Comparison of ENCODE assay signal across 13 mouse cellular contexts in the genomic region with DNA sequence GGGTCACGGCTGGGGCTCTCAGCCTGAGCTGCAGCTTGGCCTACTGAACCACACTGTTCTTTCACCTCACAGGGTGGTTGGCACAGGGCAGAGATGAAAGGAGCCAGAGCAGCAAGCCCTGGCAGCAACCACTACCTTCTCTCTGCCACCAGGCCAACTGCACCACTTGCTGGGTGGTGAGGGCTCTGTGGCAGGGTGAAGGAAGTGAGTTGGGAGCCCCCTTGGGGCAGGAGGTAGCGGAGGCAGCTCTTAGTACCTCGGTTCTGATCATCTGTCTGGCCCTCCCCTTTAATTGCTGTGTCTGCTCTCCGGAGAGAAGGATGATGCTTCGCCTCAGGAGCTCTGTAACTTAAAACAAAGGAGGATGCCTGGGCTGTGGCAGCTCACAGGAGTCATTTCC. TPM values are rescaled to one million over a fixed set of nuclear protein-coding genes. Genes with fewer than 3 reads are reported as not detected.
DNase-seq lines count a peak whose midpoint lies in the region; ATAC-seq and TF ChIP-seq lines count a peak whose summit lies in the region.
"Had no signal": no experiment of that assay in that cellular context is flagged by ENCODE, and none has a peak within 500 bp of the region (broad histone marks: within the 10 kb centered on the region; RNA-seq: fewer than 3 reads in every experiment).

No protein-coding gene starts in this region.

- no peaks in the 10 kb centered on the region for H3K36me3 ChIP-seq in liver, postnatal 0 days (replicated peaks; ENCODE audit: insufficient read depth, low read length)
- no peaks in the 10 kb centered on the region for H3K36me3 ChIP-seq in liver, embryonic 12.5 days
- no peaks in the 10 kb centered on the region for H3K36me3 ChIP-seq in midbrain, embryonic 16.5 days (ENCODE audit: control insufficient read depth, insufficient read depth, low read length)
- H3K36me3 ChIP-seq: embryonic facial prominence, embryonic 13.5 days had no signal

- H3K9me3 ChIP-seq in liver, postnatal 0 days (ENCODE audit: low read length), result no peaks in the 10 kb centered on the region
- no peaks in the 10 kb centered on the region for H3K9me3 ChIP-seq in liver, embryonic 12.5 days (replicated peaks)
- no peaks in the 10 kb centered on the region for H3K9me3 ChIP-seq in midbrain, embryonic 16.5 days (replicated peaks; ENCODE audit: control insufficient read depth, low read length, poor library complexity, severe bottlenecking)
- H3K9me3 ChIP-seq: embryonic facial prominence, embryonic 13.5 days had no signal

- intact Hi-C loops in heart, postnatal 10 days (cut with DNase I), result loop anchor here (10.0 kb wide), 1 partner anchor 1454 kb away; no protein-coding TSS in a partner anchor

- H3K4me1 ChIP-seq in liver, postnatal 0 days (ENCODE audit: insufficient read depth), result peaks cover 7% of the 10 kb centered on the region; the same call in 1 of the 2 replicates
- no peaks in the 10 kb centered on the region for H3K4me1 ChIP-seq in liver, embryonic 12.5 days
- peaks cover 9% of the 10 kb centered on the region for H3K4me1 ChIP-seq in midbrain, embryonic 16.5 days (ENCODE audit: control insufficient read depth, insufficient read depth, low read length)

- no peak overlapping the region for H3K4me3 ChIP-seq in liver, postnatal 0 days (ENCODE audit: low read depth, low read length)
- no peak overlapping the region for H3K4me3 ChIP-seq in liver, embryonic 12.5 days
- no peak overlapping the region for H3K4me3 ChIP-seq in midbrain, embryonic 16.5 days (ENCODE audit: low read depth, low read length)
- H3K4me3 ChIP-seq: embryonic facial prominence, embryonic 13.5 days; myocyte had no signal

- DNase-seq in embryo, embryonic 11 days, result peak; percentile 18
- DNase-seq in embryo, embryonic 10 days (ENCODE audit: low spot score), result no peak
- no peak for DNase-seq in liver, postnatal 0 days
- no peak for DNase-seq in adrenal gland, postnatal 4 days (ENCODE audit: low spot score in 2 of 2)
- DNase-seq in heart, postnatal 10 days, result no peak
- DNase-seq: heart, postnatal 4 days; right cerebral cortex, postnatal 4 days had no signal

- WGBS in liver, postnatal 0 days (ENCODE audit: insufficient replicate concordance), result 23% methylated on average over 5 of the region's 5 CpGs
- WGBS in liver, embryonic 12.5 days (ENCODE audit: insufficient replicate concordance), result 18% methylated on average over 5 of the region's 5 CpGs
- 30% methylated on average over 5 of the region's 5 CpGs for WGBS in midbrain, embryonic 16.5 days

- no peak for ATAC-seq in liver, postnatal 0 days
- ATAC-seq in liver, embryonic 12.5 days, result no peak
- ATAC-seq in granulocyte monocyte progenitor cell, adult 5-6 weeks (replicated peaks; ENCODE audit: poor library complexity, severe bottlenecking), result peak; percentile 16; the same call in 1 of the 2 replicates
- ATAC-seq in midbrain, embryonic 16.5 days, result peak; percentile 33; the same call in 1 of the 2 replicates
- ATAC-seq: lung, postnatal 0 days had no signal

- peaks cover 39% of the 10 kb centered on the region for H3K27me3 ChIP-seq in liver, postnatal 0 days (ENCODE audit: insufficient read depth, low read length)
- peaks cover 58% of the 10 kb centered on the region for H3K27me3 ChIP-seq in liver, embryonic 12.5 days (replicated peaks)
- H3K27me3 ChIP-seq in midbrain, embryonic 16.5 days (ENCODE audit: control insufficient read depth, insufficient read depth, low read depth, low read length), result no peaks in the 10 kb centered on the region

- peak; percentile 21; the same call in 1 of the 2 replicates for TF ChIP-seq CTCF in liver, postnatal 0 days (IDR thresholded peaks at IDR 0.05; ENCODE audit: low read depth)

- no peak overlapping the region for H3K27ac ChIP-seq in liver, postnatal 0 days (ENCODE audit: low read depth)
- no peak overlapping the region for H3K27ac ChIP-seq in liver, embryonic 12.5 days
- H3K27ac ChIP-seq in midbrain, embryonic 16.5 days (ENCODE audit: low read length), result no peak overlapping the region
- H3K27ac ChIP-seq: embryonic facial prominence, embryonic 13.5 days had no signal

- no peak overlapping the region for H3K9ac ChIP-seq in liver, postnatal 0 days (replicated peaks)
- no peak overlapping the region for H3K9ac ChIP-seq in liver, embryonic 12.5 days
- H3K9ac ChIP-seq in midbrain, embryonic 16.5 days (ENCODE audit: low read depth, low read length), result no peak overlapping the region
- H3K9ac ChIP-seq: embryonic facial prominence, embryonic 13.5 days had no signal

- no peak for TF ChIP-seq EP300 in liver, postnatal 0 days (IDR thresholded peaks at IDR 0.05; ENCODE audit: low read depth)

- no peak overlapping the region for H3K4me2 ChIP-seq in liver, postnatal 0 days (ENCODE audit: low read depth, low read length)
- no peak overlapping the region for H3K4me2 ChIP-seq in liver, embryonic 12.5 days
- H3K4me2 ChIP-seq in midbrain, embryonic 16.5 days (ENCODE audit: low read length), result no peak overlapping the region
- H3K4me2 ChIP-seq: embryonic facial prominence, embryonic 13.5 days had no signal

RNA-seq across cellular contexts. Expression of gene Pou3f3, which starts 23.0 kb away (rescaled TPM):
- polyA plus RNA-seq in liver, postnatal 0 days (2015; fragmentation: Nextera tagmentation; extraction: Ambion mirVana), result not detected in 2 replicates
- polyA plus RNA-seq in liver, embryonic 12.5 days (2016; fragmentation: Nextera tagmentation; extraction: Ambion mirVana), result 0.02 TPM in 2 replicates
- total RNA-seq in granulocyte monocyte progenitor cell, adult 5-6 weeks (2014; fragmentation: Nextera tagmentation), result not detected in 2 replicates
- total RNA-seq in granulocyte monocyte progenitor cell, adult 5-6 weeks (2017), result not detected in 2 replicates
- 14.3 and 14.9 TPM in 2 replicates for polyA plus RNA-seq in midbrain, embryonic 16.5 days (2015; fragmentation: Nextera tagmentation; extraction: Ambion mirVana)
- total RNA-seq in adrenal gland, postnatal 4 days (2021), result 1 to 10 TPM in 1 of 2 experiments, under 1 TPM in 1; 0.68 to 6.3 TPM
- total RNA-seq in heart, postnatal 10 days (2021), result not detected
- polyA plus RNA-seq: myocyte had no signal

Comparison
In these comparisons a context has a peak if more than half of its experiments do, and no peak if none do; other contexts are left out.
1. ATAC-seq: peak in granulocyte monocyte progenitor cell, adult 5-6 weeks (single experiment) and midbrain, embryonic 16.5 days (single experiment); none in liver, postnatal 0 days (single experiment) and liver, embryonic 12.5 days (single experiment).